Mouse (Mus musculus) limb, embryonic 10.5 days (tissue): ENCODE data around the gene Tbx21. TPM values are rescaled to one million over a fixed set of nuclear protein-coding genes. Genes with fewer than 3 reads are reported as not detected.

Experiments
- DNase-seq: peaks from one replicate; pipeline ENCODE4 v3.0.0-alpha.2; 2017; ENCODE audit warnings: low spot score
- H3K27ac ChIP-seq: fragments of 300-500 bp; sonication (generic); 2 replicates; pipeline ENCODE4 v1.5.1; 2016; ENCODE audit warnings: mild to moderate bottlenecking
- H3K27me3 ChIP-seq: fragments of 300-500 bp; sonication (generic); 2 replicates; pipeline ENCODE4 v1.6.1; 2016; ENCODE audit warnings: low read depth, mild to moderate bottlenecking; ENCODE audit not compliant: poor library complexity, severe bottlenecking
- H3K36me3 ChIP-seq: fragments of 300-500 bp; sonication (generic); 2 replicates; pipeline ENCODE4 v1.6.1; 2016; ENCODE audit warnings: mild to moderate bottlenecking, moderate library complexity
- H3K4me1 ChIP-seq: fragments of 300-500 bp; sonication (generic); 2 replicates; pipeline ENCODE4 v1.6.1; 2016
- H3K4me3 ChIP-seq: fragments of 300-500 bp; sonication (generic); 2 replicates; pipeline ENCODE4 v1.5.1; 2016; ENCODE audit warnings: mild to moderate bottlenecking, moderate library complexity
- H3K9me3 ChIP-seq: fragments of 300-500 bp; sonication (generic); replicated peaks from 2 replicates; pipeline ENCODE4 v1.6.1; 2016; ENCODE audit warnings: mild to moderate bottlenecking
- WGBS: fragments of 180-500 bp; shearing (Covaris S2); methylation state at CpG from one replicate; pipeline ENCODE4 v1.1.7; 2016; 5-methylcytosine and 5-hydroxymethylcytosine counted together
- polyA plus RNA-seq: library from polyadenylated mRNA; unstranded; fragments of >200 nt; fragmentation: Nextera tagmentation; extraction: Ambion mirVana; gene quantifications from 2 replicates; pipeline ENCODE4 v1.2.1, GENCODE M21; 2016

The Tbx21 gene
- polyA plus RNA-seq, 1 experiment from 2014 or later: 0.08 TPM

DNA sequence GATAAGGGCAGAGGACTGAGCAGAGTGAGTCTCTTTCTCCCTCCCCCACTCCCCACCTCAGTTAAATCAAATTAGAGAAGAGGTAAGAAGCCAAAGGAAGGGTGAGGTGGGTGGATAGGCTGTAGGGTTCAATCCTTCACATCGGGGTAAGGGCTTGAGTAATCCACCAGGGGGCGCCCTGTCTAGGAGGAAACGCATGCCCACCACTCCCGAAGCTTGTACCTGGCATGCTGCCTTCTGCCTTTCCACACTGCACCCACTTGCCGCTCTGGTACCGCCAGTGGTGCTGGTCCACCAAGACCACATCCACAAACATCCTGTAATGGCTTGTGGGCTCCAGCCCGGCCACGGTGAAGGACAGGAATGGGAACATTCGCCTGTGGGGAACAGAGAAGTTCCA, 13.4 kb downstream of the Tbx21 start:
- DNase-seq: peak; percentile 79
- Histone ChIP-seq H3K9me3 (no peaks in the 10 kb centered on the region), H3K27me3 (peaks cover 38% of the 10 kb centered on the region), H3K27ac (no peak overlapping the region), H3K36me3 (no peaks in the 10 kb centered on the region), H3K4me3 (no peak overlapping the region), H3K4me1 (peaks cover 9% of the 10 kb centered on the region)
- 24% methylated on average over 9 of the region's 9 CpGs for WGBS

DNA sequence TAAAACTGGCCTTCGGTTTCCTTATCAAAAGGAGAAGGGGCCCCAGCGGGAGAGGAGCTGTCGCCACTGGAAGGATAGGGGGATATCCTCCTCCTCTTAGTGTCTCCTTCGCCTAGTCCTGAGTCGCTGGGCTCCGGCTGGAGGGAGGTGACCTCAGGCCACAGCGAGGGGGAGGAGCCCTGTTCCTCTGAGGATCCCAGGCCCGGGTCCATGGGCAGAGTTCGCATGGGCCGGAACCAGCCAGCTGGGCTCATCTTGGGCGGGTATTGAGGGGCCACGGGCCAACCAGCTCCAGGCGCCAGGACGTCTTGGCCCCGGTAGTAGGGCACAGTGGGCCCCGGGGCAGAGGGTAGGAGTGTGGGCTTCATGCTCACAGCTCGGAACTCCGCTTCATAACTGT, 16.3 kb downstream of the Tbx21 start:
- DNase-seq: no peak
- peaks cover 44% of the 10 kb centered on the region for H3K27me3 ChIP-seq
- no peak overlapping the region for H3K27ac ChIP-seq
- no peaks in the 10 kb centered on the region for H3K36me3 ChIP-seq
- WGBS: 25% methylated on average over 18 of the region's 18 CpGs
- no peaks in the 10 kb centered on the region for H3K9me3 ChIP-seq
- H3K4me1 ChIP-seq: peaks cover 9% of the 10 kb centered on the region
- H3K4me3 ChIP-seq: 0 out of 2 replicates have a peak overlapping the region, but pooled peaks have one; percentile 10

DNA sequence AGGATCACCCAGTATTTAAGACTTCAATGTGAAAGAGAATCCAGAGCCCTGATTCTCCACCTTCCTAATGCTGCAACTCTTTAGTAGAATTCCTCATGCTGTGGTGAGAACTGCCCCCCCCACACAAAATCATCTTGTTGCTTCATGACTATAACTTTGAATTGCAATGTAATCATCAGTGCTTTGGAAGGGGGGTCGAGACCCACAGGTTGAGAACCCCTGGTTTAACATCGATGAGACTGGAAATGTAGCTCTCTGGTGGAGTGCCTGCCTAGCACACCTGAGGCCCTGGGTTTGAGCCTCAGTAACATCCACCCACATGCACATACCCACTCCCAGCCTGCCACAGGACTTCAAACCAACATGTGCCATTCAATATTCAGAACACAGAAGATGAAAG, 20.5 kb downstream of the Tbx21 start:
- no peak for DNase-seq
- Histone ChIP-seq H3K36me3 (no peaks in the 10 kb centered on the region), H3K4me3 (no peak overlapping the region), H3K27ac (no peak overlapping the region), H3K27me3 (peaks cover 39% of the 10 kb centered on the region), H3K4me1 (peaks cover 9% of the 10 kb centered on the region), H3K9me3 (no peaks in the 10 kb centered on the region)
- 63% methylated on average over 2 of the region's 2 CpGs for WGBS

DNA sequence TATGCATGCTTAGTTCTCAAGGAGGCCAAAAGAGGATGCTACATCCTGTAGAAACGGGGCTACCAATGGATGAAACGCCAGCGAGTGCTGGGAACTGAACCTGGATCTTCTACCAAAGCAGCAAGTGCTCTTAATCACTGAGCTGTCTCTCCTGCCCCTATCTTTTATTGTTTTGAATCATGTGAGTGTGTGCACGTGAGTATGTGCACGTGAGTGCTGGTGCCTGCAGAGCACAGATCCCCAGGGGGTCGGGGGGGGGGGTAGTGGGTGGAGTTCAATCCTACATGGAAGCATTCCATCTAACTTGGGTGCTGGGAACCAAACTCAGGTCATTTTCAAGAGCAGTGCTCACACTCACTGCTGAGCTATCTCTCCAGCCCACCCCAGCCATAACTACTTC, 28.8 kb downstream of the Tbx21 start:
- H3K4me3 ChIP-seq: no peak overlapping the region
- no peak overlapping the region for H3K27ac ChIP-seq
- H3K4me1 ChIP-seq: peaks cover 19% of the 10 kb centered on the region
- no peaks in the 10 kb centered on the region; the same call in 1 of the 2 replicates for H3K9me3 ChIP-seq
- WGBS: 76% methylated on average over 6 of the region's 6 CpGs
- H3K27me3 ChIP-seq: peaks cover 15% of the 10 kb centered on the region
- H3K36me3 ChIP-seq: no peaks in the 10 kb centered on the region
- no peak for DNase-seq

DNA sequence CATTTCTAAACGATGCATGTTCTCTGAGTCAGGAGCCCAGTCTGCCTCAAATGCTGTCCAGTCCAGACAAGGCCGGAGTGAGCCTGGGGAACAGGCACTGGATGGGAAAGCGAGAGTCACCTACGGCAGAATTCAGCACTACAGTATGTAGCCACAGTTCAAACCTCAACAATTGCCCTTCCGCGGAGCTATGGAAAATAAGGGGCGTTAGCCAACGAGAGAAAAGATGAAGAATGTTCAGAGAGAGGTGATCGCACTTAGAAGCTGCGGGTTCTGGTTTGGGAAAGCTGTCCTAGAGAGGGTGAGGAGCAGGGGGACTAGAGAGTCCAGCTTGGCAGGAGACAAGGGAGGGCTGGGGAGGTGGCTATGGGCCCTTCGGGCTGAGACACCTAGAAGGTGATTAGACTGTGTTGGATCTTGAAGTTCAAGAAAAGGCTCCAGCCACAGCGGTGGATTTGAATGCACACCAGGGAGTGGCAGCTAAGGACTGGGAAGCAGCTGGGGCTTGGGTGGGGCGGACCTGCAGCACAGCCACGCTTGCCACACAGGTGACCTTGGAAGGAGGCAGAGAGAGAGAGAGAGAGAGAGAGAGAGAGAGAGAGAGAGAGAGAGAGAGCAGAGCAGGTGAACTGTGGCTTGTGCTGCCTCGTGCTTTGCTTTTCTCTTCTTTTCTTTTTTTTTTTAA, 30.2 kb downstream of the Tbx21 start:
- WGBS: 89% methylated on average over 15 of the region's 15 CpGs
- Histone ChIP-seq H3K27me3 (peaks cover 15% of the 10 kb centered on the region), H3K4me3 (no peak overlapping the region), H3K36me3 (no peaks in the 10 kb centered on the region), H3K27ac (no peak overlapping the region), H3K9me3 (no peaks in the 10 kb centered on the region; the same call in 1 of the 2 replicates), H3K4me1 (peaks cover 19% of the 10 kb centered on the region)
- no peak for DNase-seq

DNA sequence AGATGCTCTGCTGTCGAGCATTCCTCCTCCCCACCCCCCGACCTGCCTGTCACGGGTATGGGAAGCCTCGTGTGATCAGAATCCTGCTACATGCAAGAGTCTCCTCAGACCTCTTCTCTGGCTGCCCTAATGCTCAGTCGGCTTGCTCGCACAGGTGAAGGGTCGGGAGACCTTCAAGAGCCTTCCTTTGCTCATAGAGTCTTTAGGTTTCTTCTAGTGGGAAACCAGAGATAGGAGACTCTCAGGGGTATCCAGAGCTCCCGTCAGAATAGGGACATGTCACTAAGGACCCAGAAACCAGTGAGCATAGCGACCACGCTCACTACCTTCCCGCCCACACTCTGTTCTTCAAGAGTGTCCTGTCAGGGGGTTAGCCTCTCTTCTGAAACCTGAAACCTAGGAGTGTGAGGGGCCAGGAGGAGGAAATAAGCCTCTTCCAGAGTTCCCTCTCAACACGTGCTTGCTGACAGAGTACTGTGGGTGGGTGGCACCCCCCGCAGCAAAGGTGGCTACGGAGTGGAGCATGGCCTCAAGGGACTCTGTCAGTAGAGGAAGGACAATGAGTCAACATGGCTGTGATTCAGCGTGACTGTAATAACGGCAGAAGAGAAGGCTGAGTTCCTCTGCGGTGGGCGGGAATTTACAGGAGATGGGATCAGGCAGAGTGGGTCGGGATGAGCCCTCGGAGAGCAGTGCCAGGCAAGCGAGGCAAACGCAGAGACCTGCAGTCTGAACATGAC, 31.6 kb downstream of the Tbx21 start:
- WGBS: 27% methylated on average over 22 of the region's 22 CpGs
- peak overlapping the region; percentile 20 for H3K4me3 ChIP-seq

GRCm38 (mm10) chr11:97082977-97083376, 32.2 kb downstream of the Tbx21 start:
- 48% methylated on average over 11 of the region's 11 CpGs for WGBS
- peak; percentile 43 for DNase-seq

More for the DNA sequence above, 31.6 kb downstream of the Tbx21 start:
- no peaks in the 10 kb centered on the region for H3K36me3 ChIP-seq
- no peak for DNase-seq
- peaks cover 15% of the 10 kb centered on the region for H3K27me3 ChIP-seq
- peak overlapping the region; percentile 44 for H3K27ac ChIP-seq
- peaks cover 19% of the 10 kb centered on the region for H3K4me1 ChIP-seq
- no peaks in the 10 kb centered on the region; the same call in 1 of the 2 replicates for H3K9me3 ChIP-seq

GRCm38 (mm10) chr11:97080291-97080690, 34.8 kb downstream of the Tbx21 start:
- DNase-seq: no peak
- H3K36me3 ChIP-seq: no peaks in the 10 kb centered on the region
- no peak overlapping the region for H3K4me3 ChIP-seq
- H3K4me1 ChIP-seq: peaks cover 19% of the 10 kb centered on the region
- H3K9me3 ChIP-seq: no peaks in the 10 kb centered on the region
- no peak overlapping the region for H3K27ac ChIP-seq
- 38% methylated on average over 9 of the region's 9 CpGs for WGBS
- H3K27me3 ChIP-seq: peaks cover 15% of the 10 kb centered on the region

More at GRCm38 (mm10) chr11:97082977-97083376, 32.2 kb downstream of the Tbx21 start:
- no peaks in the 10 kb centered on the region for H3K36me3 ChIP-seq
- H3K27ac ChIP-seq: no peak overlapping the region
- no peaks in the 10 kb centered on the region; the same call in 1 of the 2 replicates for H3K9me3 ChIP-seq
- H3K27me3 ChIP-seq: peaks cover 15% of the 10 kb centered on the region
- 0 out of 2 replicates have a peak overlapping the region, but pooled peaks have one; percentile 20 for H3K4me3 ChIP-seq
- H3K4me1 ChIP-seq: peaks cover 19% of the 10 kb centered on the region

GRCm38 (mm10) chr11:97078751-97079150, 36.4 kb downstream of the Tbx21 start:
- Histone ChIP-seq H3K9me3 (no peaks in the 10 kb centered on the region), H3K4me3 (no peak overlapping the region), H3K4me1 (peaks cover 8% of the 10 kb centered on the region), H3K27me3 (peaks cover 6% of the 10 kb centered on the region), H3K27ac (no peak overlapping the region), H3K36me3 (no peaks in the 10 kb centered on the region)
- 46% methylated on average over 4 of the region's 4 CpGs for WGBS
- DNase-seq: peak; percentile 69

- no peak for DNase-seq
- no peak overlapping the region for H3K4me3 ChIP-seq
- H3K4me1 ChIP-seq: no peaks in the 10 kb centered on the region
- no peak overlapping the region for H3K27ac ChIP-seq
- no peaks in the 10 kb centered on the region for H3K36me3 ChIP-seq
- no peaks in the 10 kb centered on the region for H3K9me3 ChIP-seq
- WGBS: 82% methylated on average over 8 of the region's 8 CpGs
- no peaks in the 10 kb centered on the region for H3K27me3 ChIP-seq
Observed at GRCm38 (mm10) chr11:97074235-97074634, 40.9 kb downstream of the Tbx21 start.

- 29% methylated on average over 3 of the region's 3 CpGs for WGBS
- Histone ChIP-seq H3K27ac (no peak overlapping the region), H3K36me3 (peaks cover 5% of the 10 kb centered on the region), H3K9me3 (no peaks in the 10 kb centered on the region), H3K4me1 (no peaks in the 10 kb centered on the region), H3K27me3 (no peaks in the 10 kb centered on the region), H3K4me3 (no peak overlapping the region)
- DNase-seq: peak; percentile 57
Observed at GRCm38 (mm10) chr11:97072533-97072932, 42.6 kb downstream of the Tbx21 start.

DNA sequence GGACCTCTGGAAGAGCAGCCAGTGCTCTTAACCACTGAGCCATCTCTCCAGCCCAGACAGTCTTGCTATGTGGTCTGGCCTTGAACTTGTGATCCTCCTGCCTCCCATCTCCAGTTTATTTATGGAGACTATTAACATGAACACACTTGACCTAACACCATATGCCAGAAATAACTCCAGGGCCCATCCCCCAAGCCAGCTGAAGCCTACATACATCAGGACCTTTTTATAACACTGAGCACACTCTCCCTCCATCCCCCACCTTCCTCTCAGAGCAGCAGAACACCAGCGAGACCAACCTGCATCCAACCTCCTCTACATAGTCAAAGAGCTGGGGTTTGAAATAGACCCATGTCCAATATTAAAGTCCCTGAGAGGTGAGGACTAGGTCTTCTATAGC, 44.0 kb downstream of the Tbx21 start:
- H3K9me3 ChIP-seq: no peaks in the 10 kb centered on the region
- no peaks in the 10 kb centered on the region for H3K27me3 ChIP-seq
- peaks cover 4% of the 10 kb centered on the region; the same call in 1 of the 2 replicates for H3K4me1 ChIP-seq
- no peak for DNase-seq
- H3K36me3 ChIP-seq: peaks cover 14% of the 10 kb centered on the region
- 69% methylated on average over 1 of the region's 1 CpGs for WGBS
- no peak overlapping the region for H3K27ac ChIP-seq
- H3K4me3 ChIP-seq: no peak overlapping the region

DNA sequence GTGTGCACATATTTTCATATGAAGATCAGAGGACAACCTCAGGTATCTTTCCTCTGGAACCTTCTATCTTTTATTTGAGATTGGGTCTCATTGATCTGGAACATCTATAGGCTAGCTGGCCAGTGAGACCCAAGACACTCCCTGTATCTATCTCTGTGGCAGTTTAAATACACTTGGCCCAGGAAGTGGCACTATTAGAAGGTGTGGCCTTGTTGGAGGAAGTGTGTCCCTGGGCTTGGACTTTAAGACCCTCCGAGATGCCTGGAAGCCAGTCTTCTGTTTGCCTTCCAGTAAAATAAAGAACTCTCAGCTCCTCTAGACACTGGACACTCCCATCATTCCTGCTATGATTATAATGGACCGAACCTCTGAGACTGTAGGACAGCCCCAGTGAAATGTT, 45.4 kb downstream of the Tbx21 start:
- Histone ChIP-seq H3K9me3 (no peaks in the 10 kb centered on the region), H3K27me3 (no peaks in the 10 kb centered on the region), H3K27ac (no peak overlapping the region), H3K4me3 (no peak overlapping the region), H3K36me3 (peaks cover 18% of the 10 kb centered on the region), H3K4me1 (peaks cover 4% of the 10 kb centered on the region; the same call in 1 of the 2 replicates)
- 89% methylated on average over 2 of the region's 2 CpGs for WGBS
- no peak for DNase-seq
